Mouse (Mus musculus) liver, postnatal 0 days (tissue): ENCODE results near the gene Plpp1.

Experiments
- CTCF ChIP-seq: sonication (generic); IDR thresholded peaks from 2 replicates; pipeline ENCODE4 v1.5.1; 2016; ENCODE audit warnings: antibody characterized with exemption, low read depth
- EP300 ChIP-seq: IDR thresholded peaks from 2 replicates; pipeline ENCODE4 v1.6.1; 2016; ENCODE audit warnings: antibody characterized with exemption, low read depth, mild to moderate bottlenecking

DNA sequence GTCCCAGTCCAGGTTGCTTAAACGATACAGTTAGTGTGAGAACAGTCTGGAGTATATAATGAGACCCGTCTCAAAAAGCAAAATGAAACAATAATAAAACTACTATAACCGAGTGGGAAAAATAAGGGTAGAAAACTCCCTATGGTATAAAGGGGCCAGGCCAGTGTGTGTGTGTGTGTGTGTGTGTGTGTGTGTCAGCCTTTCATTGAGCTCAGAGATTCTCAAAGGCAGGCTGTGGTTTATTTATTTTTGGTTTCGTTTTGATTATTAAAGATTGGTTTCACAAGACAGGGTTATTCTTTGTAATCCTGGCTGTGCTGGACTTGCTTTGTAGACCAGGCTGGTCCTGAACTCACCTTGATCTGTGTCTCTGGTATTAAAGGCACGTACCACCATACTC, 8.7 kb upstream of the Plpp1 start:
- TF ChIP-seq CTCF (no peak), EP300 (no peak)
